In genomic region chr9:40730302-40730700, GRCm38 (mm10) we compare ENCODE assay signal across 9 mouse cellular contexts. TPM values are rescaled to one million over a fixed set of nuclear protein-coding genes. Genes with fewer than 3 reads are reported as not detected.
DNase-seq lines count a peak whose midpoint lies in the region; ATAC-seq and TF ChIP-seq lines count a peak whose summit lies in the region.
"Had no signal": no experiment of that assay in that cellular context is flagged by ENCODE, and none has a peak within 500 bp of the region (broad histone marks: within the 10 kb centered on the region; RNA-seq: fewer than 3 reads in every experiment).

No protein-coding gene starts in this region.

- H3K9ac ChIP-seq in kidney, embryonic 14.5 days (ENCODE audit: low read depth, low read length), result 0 out of 2 replicates have a peak overlapping the region, but pooled peaks have one; percentile 54
- H3K9ac ChIP-seq in hindbrain, embryonic 15.5 days, result peak overlapping the region; percentile 48
- peak overlapping the region; percentile 56 for H3K9ac ChIP-seq in midbrain, embryonic 14.5 days (replicated peaks; ENCODE audit: low read length)

- H3K4me1 ChIP-seq in kidney, embryonic 14.5 days (ENCODE audit: control insufficient read depth, insufficient read depth, low read length), result no peaks in the 10 kb centered on the region; the same call in 1 of the 2 replicates
- peaks cover 2% of the 10 kb centered on the region; the same call in 1 of the 2 replicates for H3K4me1 ChIP-seq in cortical plate, adult 2 months (ENCODE audit: control insufficient read depth, insufficient read depth, low read length)
- H3K4me1 ChIP-seq in hindbrain, embryonic 15.5 days (replicated peaks), result peaks cover 11% of the 10 kb centered on the region
- peaks cover 18% of the 10 kb centered on the region for H3K4me1 ChIP-seq in midbrain, embryonic 14.5 days (ENCODE audit: control insufficient read depth, insufficient read depth, low read length)

- ATAC-seq in kidney, embryonic 14.5 days (ENCODE audit: low FRiP score, low TSS enrichment), result no peak; the same call in 1 of the 2 replicates
- ATAC-seq in hindbrain, embryonic 15.5 days (ENCODE audit: low FRiP score, low read depth), result peak; percentile 44; the same call in 1 of the 2 replicates
- ATAC-seq in midbrain, embryonic 14.5 days (ENCODE audit: low FRiP score, low TSS enrichment), result peak; percentile 29; the same call in 1 of the 2 replicates

- DNase-seq in kidney, postnatal 25 days, result no peak
- no peak for DNase-seq in midbrain, embryonic 14.5 days
- DNase-seq in gastrocnemius, postnatal 25 days, result no peak
- no peak for DNase-seq in left cerebral cortex, postnatal 10 days (ENCODE audit: extremely low spot score in 1 of 2, low spot score in 2 of 2)
- no peak for DNase-seq in layer of hippocampus, postnatal 25 days (ENCODE audit: extremely low spot score in 1 of 2, low spot score in 1 of 2)

- peak overlapping the region; percentile 93 for H3K27ac ChIP-seq in kidney, embryonic 14.5 days (ENCODE audit: low read depth, low read length)
- H3K27ac ChIP-seq in cortical plate, adult 2 months (ENCODE audit: insufficient read depth, low read length), result 0 out of 2 replicates have a peak overlapping the region, but pooled peaks have one; percentile 28
- H3K27ac ChIP-seq in hindbrain, embryonic 15.5 days (replicated peaks), result peak overlapping the region; percentile 83
- peak overlapping the region; percentile 80 for H3K27ac ChIP-seq in midbrain, embryonic 14.5 days (replicated peaks; ENCODE audit: low read depth, low read length)

- peak overlapping the region; percentile 53 for H3K4me2 ChIP-seq in kidney, embryonic 14.5 days (replicated peaks; ENCODE audit: low read depth, low read length)
- peak overlapping the region; percentile 74 for H3K4me2 ChIP-seq in hindbrain, embryonic 15.5 days
- peak overlapping the region; percentile 66 for H3K4me2 ChIP-seq in midbrain, embryonic 14.5 days (ENCODE audit: low read length)

- H3K4me3 ChIP-seq in kidney, embryonic 14.5 days (ENCODE audit: low read length), result peak overlapping the region; percentile 33; the same call in 1 of the 2 replicates
- peak overlapping the region; percentile 34; the same call in 1 of the 2 replicates for H3K4me3 ChIP-seq in cortical plate, adult 2 months (ENCODE audit: insufficient read depth, low read length)
- H3K4me3 ChIP-seq in hindbrain, embryonic 15.5 days, result peak overlapping the region; percentile 35
- peak overlapping the region; percentile 31 for H3K4me3 ChIP-seq in midbrain, embryonic 14.5 days (replicated peaks; ENCODE audit: low read depth, low read length)

- no peaks in the 10 kb centered on the region for H3K27me3 ChIP-seq in kidney, embryonic 14.5 days (ENCODE audit: control insufficient read depth, insufficient read depth, low read length)
- no peaks in the 10 kb centered on the region for H3K27me3 ChIP-seq in hindbrain, embryonic 15.5 days
- no peaks in the 10 kb centered on the region for H3K27me3 ChIP-seq in midbrain, embryonic 14.5 days (ENCODE audit: control insufficient read depth, insufficient read depth, low read length)

- intact Hi-C loops in left cerebral cortex, postnatal 10 days (cut with DNase I), result no loop called here

- TF ChIP-seq POLR2A in cortical plate, adult 2 months (IDR thresholded peaks at IDR 0.05; ENCODE audit: extremely low read depth, insufficient read depth, low read length), result no peak

- no peaks in the 10 kb centered on the region for H3K9me3 ChIP-seq in kidney, embryonic 14.5 days (ENCODE audit: control insufficient read depth, low read length)
- H3K9me3 ChIP-seq in hindbrain, embryonic 15.5 days, result no peaks in the 10 kb centered on the region
- H3K9me3 ChIP-seq in midbrain, embryonic 14.5 days (ENCODE audit: control insufficient read depth, low read length), result 0 out of 2 replicates have a peak, but pooled peaks cover 3% of the 10 kb centered on the region

- 45% methylated on average over 12 of the region's 12 CpGs for WGBS in kidney, embryonic 14.5 days
- 63% methylated on average over 12 of the region's 12 CpGs for WGBS in hindbrain, embryonic 15.5 days
- WGBS in midbrain, embryonic 14.5 days, result 63% methylated on average over 12 of the region's 12 CpGs

- no peaks in the 10 kb centered on the region for H3K36me3 ChIP-seq in kidney, embryonic 14.5 days (ENCODE audit: control insufficient read depth, insufficient read depth, low read length)
- no peaks in the 10 kb centered on the region for H3K36me3 ChIP-seq in hindbrain, embryonic 15.5 days
- no peaks in the 10 kb centered on the region for H3K36me3 ChIP-seq in midbrain, embryonic 14.5 days (ENCODE audit: control insufficient read depth, insufficient read depth, low read length)

- no peak for TF ChIP-seq CTCF in cortical plate, adult 2 months (IDR thresholded peaks at IDR 0.05; ENCODE audit: extremely low read depth, insufficient read depth, low read length)

RNA-seq across cellular contexts. Expression of gene Clmp, which starts 44.5 kb away (rescaled TPM):
- polyA plus RNA-seq in kidney, embryonic 14.5 days (2014; fragmentation: Nextera tagmentation; extraction: Ambion mirVana), result 39.0 and 41.5 TPM in 2 replicates
- 9.4 and 9.5 TPM in 2 replicates for polyA plus RNA-seq in cortical plate, adult 2 months (2012; rRNA removed)
- 48.4 and 51.1 TPM in 2 replicates for polyA plus RNA-seq in hindbrain, embryonic 15.5 days (2015; fragmentation: Nextera tagmentation; extraction: Ambion mirVana)
- polyA plus RNA-seq in midbrain, embryonic 14.5 days (2014; fragmentation: Nextera tagmentation; extraction: Ambion mirVana), result 57.4 and 60.2 TPM in 2 replicates
- 1 to 10 TPM; 5.3 to 6.6 TPM for total RNA-seq in gastrocnemius, postnatal 25 days (2021)
- total RNA-seq in left cerebral cortex, postnatal 10 days (2021), result 10 to 100 TPM; 50.0 to 59.1 TPM
- total RNA-seq in layer of hippocampus, postnatal 25 days (2021), result 10 to 100 TPM; 27.2 to 30.0 TPM
- total RNA-seq: MEL had no signal

RNA-seq across cellular contexts. Expression of gene Gm21915, which starts 59.9 kb away (rescaled TPM):
- polyA plus RNA-seq in kidney, embryonic 14.5 days (2014; fragmentation: Nextera tagmentation; extraction: Ambion mirVana), result not detected in 2 replicates
- not detected in 2 replicates for polyA plus RNA-seq in cortical plate, adult 2 months (2012; rRNA removed)
- not detected in 2 replicates for polyA plus RNA-seq in hindbrain, embryonic 15.5 days (2015; fragmentation: Nextera tagmentation; extraction: Ambion mirVana)
- not detected in 2 replicates for polyA plus RNA-seq in midbrain, embryonic 14.5 days (2014; fragmentation: Nextera tagmentation; extraction: Ambion mirVana)
- total RNA-seq in gastrocnemius, postnatal 25 days (2021), result not detected
- total RNA-seq in left cerebral cortex, postnatal 10 days (2021), result not detected
- total RNA-seq in layer of hippocampus, postnatal 25 days (2021), result not detected
- total RNA-seq: MEL had no signal

Comparison
In these comparisons a context has a peak if more than half of its experiments do, and no peak if none do; other contexts are left out.
1. H3K27ac ChIP-seq: peak in every context shown above with its lines; median percentile 93 in kidney, embryonic 14.5 days; 83 in hindbrain, embryonic 15.5 days; 80 in midbrain, embryonic 14.5 days; 28 in cortical plate, adult 2 months.